Mouse (Mus musculus) thymus, postnatal 4 days (tissue): ENCODE measurements around the gene Adcy2.
A peak's percentile ranks its signal among the peaks of the same experiment; 100 is the strongest.

Source experiments
- DNase-seq: peaks from one replicate; pipeline ENCODE4 v3.0.0; 2021

Adcy2 gene

GRCm38 (mm10) chr13:68820858-68821579 lies 178.3 kb downstream of the Adcy2 start:
- DNase-seq = no peak

GRCm38 (mm10) chr13:68815704-68816477 lies 183.4 kb downstream of the Adcy2 start:
- DNase-seq = no peak

GRCm38 (mm10) chr13:68811185-68811584 lies 188.2 kb downstream of the Adcy2 start:
- no peak for DNase-seq

GRCm38 (mm10) chr13:68799777-68800176 lies 199.6 kb downstream of the Adcy2 start:
- DNase-seq = peak; percentile 27

GRCm38 (mm10) chr13:68793286-68793685 lies 206.1 kb downstream of the Adcy2 start:
- no peak for DNase-seq

- no peak for DNase-seq
These were observed 211.9 kb downstream of the Adcy2 start for GRCm38 (mm10) chr13:68787286-68788061.

GRCm38 (mm10) chr13:68783096-68783495 lies 216.2 kb downstream of the Adcy2 start:
- no peak for DNase-seq

GRCm38 (mm10) chr13:68778011-68778672 lies 221.2 kb downstream of the Adcy2 start:
- DNase-seq = no peak

GRCm38 (mm10) chr13:68773599-68774211 lies 225.6 kb downstream of the Adcy2 start:
- DNase-seq = no peak

- DNase-seq = no peak
These were observed 230.8 kb downstream of the Adcy2 start for GRCm38 (mm10) chr13:68768588-68768987.

GRCm38 (mm10) chr13:68765896-68766578 lies 233.3 kb downstream of the Adcy2 start:
- DNase-seq = no peak

- DNase-seq = no peak
These were observed 234.7 kb downstream of the Adcy2 start for GRCm38 (mm10) chr13:68764614-68765013.

- no peak for DNase-seq
These were observed 249.5 kb downstream of the Adcy2 start for GRCm38 (mm10) chr13:68749801-68750200.

GRCm38 (mm10) chr13:68749370-68749769 lies 250.0 kb downstream of the Adcy2 start:
- DNase-seq = no peak

- no peak for DNase-seq
These were observed 253.9 kb downstream of the Adcy2 start for GRCm38 (mm10) chr13:68745426-68745825.

GRCm38 (mm10) chr13:68712661-68713060 lies 286.7 kb downstream of the Adcy2 start:
- DNase-seq = no peak

GRCm38 (mm10) chr13:68707296-68707747 lies 292.0 kb downstream of the Adcy2 start:
- no peak for DNase-seq

- DNase-seq = no peak
These were observed 314.4 kb downstream of the Adcy2 start for GRCm38 (mm10) chr13:68684919-68685318.

GRCm38 (mm10) chr13:68680429-68680828 lies 318.9 kb downstream of the Adcy2 start:
- no peak for DNase-seq

GRCm38 (mm10) chr13:68642786-68643185 lies 356.6 kb downstream of the Adcy2 start:
- no peak for DNase-seq

GRCm38 (mm10) chr13:68627041-68627440 lies 372.3 kb downstream of the Adcy2 start:
- no peak for DNase-seq

GRCm38 (mm10) chr13:68622792-68623191 lies 376.5 kb downstream of the Adcy2 start:
- no peak for DNase-seq
